Mouse (Mus musculus): ENCODE data around the gene Mlycd. TPM values are rescaled to one million over a fixed set of nuclear protein-coding genes. Genes with fewer than 3 reads are reported as not detected.
A peak's percentile ranks its signal among the peaks of the same experiment; 100 is the strongest.

The Mlycd gene
- total RNA-seq, 2 experiments from 2014 or later = 78.9 to 103 TPM

- intact Hi-C loops (cut with DNase I) = no loop called here
- Histone ChIP-seq H3K4me3 (no peak overlapping the region), H3K27ac (no peak overlapping the region)
- TF ChIP-seq CTCF (IDR thresholded peaks at IDR 0.05) = no peak
- no peak for DNase-seq
Observed at GRCm38 (mm10) chr8:119452919-119453318, 58.2 kb downstream of the Mlycd start.

GRCm38 (mm10) chr8:119456045-119456444 lies 61.4 kb downstream of the Mlycd start:
- H3K4me3 ChIP-seq = no peak overlapping the region; the same call in 1 of the 2 replicates
- intact Hi-C loops (cut with DNase I) = no loop called here
- no peak for TF ChIP-seq CTCF (IDR thresholded peaks at IDR 0.05)
- DNase-seq = peak; percentile 57
- peak overlapping the region; percentile 62 for H3K27ac ChIP-seq

GRCm38 (mm10) chr8:119459724-119460123 lies 65.0 kb downstream of the Mlycd start:
- Histone ChIP-seq H3K27ac (no peak overlapping the region), H3K4me3 (no peak overlapping the region)
- TF ChIP-seq CTCF (IDR thresholded peaks at IDR 0.05) = no peak
- no peak for DNase-seq
- intact Hi-C loops (cut with DNase I) = no loop called here

Other genes starting within 250 kb of the Mlycd start
- gene Hsbp1, start 50.4 kb upstream of the Mlycd start, total RNA-seq (2021) = 100 to 1,000 TPM; 132 to 151 TPM
- gene Osgin1, start 39.2 kb downstream of the Mlycd start, total RNA-seq (2021) = 10 to 100 TPM in 1 of 2 experiments, 1 to 10 TPM in 1; 9.3 to 19.7 TPM
- not detected for gene Necab2, start 51.8 kb downstream of the Mlycd start, total RNA-seq (2021)
- gene Slc38a8, start 106.8 kb downstream of the Mlycd start, total RNA-seq (2021) = not detected
- 10 to 100 TPM; 28.6 to 28.7 TPM for gene Mbtps1, start 163.9 kb downstream of the Mlycd start, total RNA-seq (2021)
- 10 to 100 TPM; 15.9 to 16.6 TPM for gene Hsdl1, start 180.3 kb downstream of the Mlycd start, total RNA-seq (2021)
- gene Dnaaf1, start 180.4 kb downstream of the Mlycd start, total RNA-seq (2021) = not detected
- gene Taf1c, start 210.3 kb downstream of the Mlycd start, total RNA-seq (2021) = 1 to 10 TPM; 5.2 to 6.6 TPM
- not detected for gene Adad2, start 217.9 kb downstream of the Mlycd start, total RNA-seq (2021)
- 10 to 100 TPM; 14.1 to 14.3 TPM for gene Kcng4, start 240.8 kb downstream of the Mlycd start, total RNA-seq (2021)

All from gastrocnemius, adult 2 months (tissue).